Mouse (Mus musculus) liver, embryonic 14.5 days (tissue): Measurements from ENCODE around the gene Spryd7.
A peak's percentile ranks its signal among the peaks of the same experiment; 100 is the strongest.

ENCODE experiments used
- CTCF ChIP-seq: IDR thresholded peaks from 2 replicates; pipeline ENCODE4 v1.5.1; 2016; ENCODE audit warnings: antibody characterized with exemption, low read depth, control low read depth
- EP300 ChIP-seq: IDR thresholded peaks from 2 replicates; pipeline ENCODE4 v1.6.1; 2016; ENCODE audit warnings: antibody characterized with exemption, low read depth

- TF ChIP-seq EP300, result 0 out of 2 replicates have a peak, but pooled peaks have one; percentile 30
- no peak for TF ChIP-seq CTCF
Observed at GRCm38 (mm10) chr14:61516471-61517426, 39.9 kb downstream of the Spryd7 start.
